Mouse (Mus musculus) stomach, postnatal 0 days (tissue): Measurements from ENCODE around the gene Nod1.

Source experiments
- CTCF ChIP-seq: IDR thresholded peaks from 2 replicates; pipeline ENCODE4 v1.5.1; 2016; ENCODE audit warnings: antibody characterized with exemption, low read depth, mild to moderate bottlenecking, moderate library complexity
- EP300 ChIP-seq: optimal IDR thresholded peaks from 2 replicates; pipeline ENCODE3; 2016; ENCODE audit warnings: antibody characterized with exemption

DNA sequence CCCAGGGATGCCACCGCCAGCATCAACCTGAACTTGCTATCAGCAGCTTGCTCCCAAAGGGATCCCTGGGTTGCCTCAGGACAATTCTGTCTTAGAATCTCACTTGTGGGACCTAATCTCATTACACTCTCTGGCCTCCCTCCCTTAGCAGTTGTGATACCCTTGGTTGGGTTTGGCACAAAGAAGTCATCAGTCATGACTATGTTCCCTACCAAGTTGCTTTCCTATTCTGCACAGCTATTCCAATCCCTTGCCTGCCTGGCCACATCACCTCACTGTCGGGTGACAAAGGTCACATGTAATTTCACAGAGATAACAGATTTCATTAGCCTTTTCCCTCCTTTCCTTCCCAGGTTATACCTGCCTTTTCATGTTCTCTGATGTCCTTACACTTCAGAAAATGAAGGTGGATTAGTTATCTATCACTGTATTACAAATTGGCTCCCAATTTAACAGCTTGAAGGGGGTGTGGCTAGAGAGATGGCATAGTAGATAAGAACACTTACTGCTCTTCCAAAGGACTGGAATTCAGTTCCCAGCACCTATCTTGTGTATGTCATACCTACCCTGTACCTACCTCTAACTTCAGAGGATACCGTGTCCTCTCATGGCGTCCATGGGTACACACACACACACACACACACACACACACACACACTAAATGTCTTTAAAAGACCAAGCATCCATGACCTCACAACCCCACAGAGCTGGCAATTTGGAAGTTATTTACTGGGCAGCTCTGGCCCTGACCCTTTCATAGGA lies 38.1 kb upstream of the Nod1 start:
- TF ChIP-seq CTCF: no peak
- no peak for TF ChIP-seq EP300
